Mouse (Mus musculus): ENCODE data around the gene Slc2a4.

DNA sequence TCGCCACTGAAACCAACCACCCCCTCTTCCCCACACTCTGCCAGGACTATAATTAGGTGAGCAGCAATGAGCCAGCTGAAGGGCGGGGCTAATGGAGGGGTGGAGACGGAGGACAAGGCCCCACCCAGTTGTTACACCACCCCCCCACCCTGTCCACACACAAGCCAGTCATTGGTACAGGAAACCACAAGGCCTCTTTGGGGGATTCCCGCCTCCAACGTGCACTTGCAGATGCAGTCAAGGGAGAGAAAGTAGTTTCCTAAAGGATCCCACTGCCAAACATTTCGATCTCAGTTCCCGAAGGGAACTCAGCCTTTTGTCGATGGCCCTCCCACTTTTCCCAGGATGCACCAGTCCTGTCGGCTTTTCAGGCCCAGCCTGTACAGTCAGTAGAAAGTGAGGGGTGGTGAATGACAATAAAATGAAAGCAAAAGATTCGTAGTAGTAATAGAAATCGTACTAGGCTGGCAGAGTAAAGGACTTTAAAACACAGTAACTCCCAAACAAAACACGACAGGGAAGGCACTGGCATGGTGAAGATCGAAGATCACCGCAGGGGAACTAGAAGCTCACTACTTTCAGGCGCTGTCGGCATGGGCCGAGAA lies 28.2 kb downstream of the Slc2a4 start:
- no peak for TF ChIP-seq CTCF (IDR thresholded peaks at IDR 0.05; ENCODE audit: low read depth, low read length)
- TF ChIP-seq POLR2A (IDR thresholded peaks at IDR 0.05; ENCODE audit: insufficient read depth, low read length), result no peak
- no peak for TF ChIP-seq EP300 (IDR thresholded peaks at IDR 0.05; ENCODE audit: insufficient read depth, low read depth, low read length)
